Mouse (Mus musculus) left cerebral cortex, postnatal 36 days (tissue): ENCODE results near the gene Hoxb8. TPM values are rescaled to one million over a fixed set of nuclear protein-coding genes. Genes with fewer than 3 reads are reported as not detected.

Experiments used
- DNase-seq, 2 experiments: peaks; one replicate each; pipeline ENCODE4 v3.0.0; 2021 to 2022; ENCODE audit warnings: low spot score in 2 of 2, mixed read lengths in 1 of 2
- intact Hi-C: fragments of 180-260 bp; cut with DNase I; formaldehyde crosslinking; loops from one replicate; pipeline ENCODE4 v1.15.1; 2025
- microRNA-seq: library from miRNA; unstranded; fragments of <30 nt; microRNA quantifications from one replicate; pipeline ENCODE4 v1.2.0, GENCODE M21; 2022
- total RNA-seq, 2 experiments: library from RNA; stranded (reverse); gene quantifications; 2 replicates each; pipeline ENCODE4 v1.2.3; 2021

The Hoxb8 gene
- total RNA-seq, 2 experiments from 2014 or later, result not detected

- intact Hi-C loops, result no loop called here
- DNase-seq, result no peak
Measured at GRCm38 (mm10) chr11:96324125-96324524, 42.4 kb downstream of the Hoxb8 start.

- intact Hi-C loops, result no loop called here
- no peak for DNase-seq
Measured at GRCm38 (mm10) chr11:96324965-96325364, 43.3 kb downstream of the Hoxb8 start.

- intact Hi-C loops, result no loop called here
- DNase-seq, result no peak
Measured at GRCm38 (mm10) chr11:96325747-96326212, 44.1 kb downstream of the Hoxb8 start.

GRCm38 (mm10) chr11:96326705-96327104, 45.0 kb downstream of the Hoxb8 start:
- DNase-seq, result no peak
- intact Hi-C loops, result no loop called here

GRCm38 (mm10) chr11:96327122-96327521, 45.4 kb downstream of the Hoxb8 start:
- DNase-seq, result no peak
- intact Hi-C loops, result no loop called here

- no peak for DNase-seq
- intact Hi-C loops, result no loop called here
Measured at GRCm38 (mm10) chr11:96327750-96328149, 46.0 kb downstream of the Hoxb8 start.

- intact Hi-C loops, result no loop called here
- DNase-seq, result no peak
Measured at GRCm38 (mm10) chr11:96328605-96329004, 46.9 kb downstream of the Hoxb8 start.

- intact Hi-C loops, result no loop called here
- DNase-seq, result no peak
Measured at GRCm38 (mm10) chr11:96332105-96332504, 50.4 kb downstream of the Hoxb8 start.

GRCm38 (mm10) chr11:96332618-96333032, 50.9 kb downstream of the Hoxb8 start:
- intact Hi-C loops, result no loop called here
- DNase-seq, result no peak

GRCm38 (mm10) chr11:96333241-96334001, 51.7 kb downstream of the Hoxb8 start:
- no peak for DNase-seq
- intact Hi-C loops, result no loop called here

- no peak for DNase-seq
- intact Hi-C loops, result no loop called here
Measured at GRCm38 (mm10) chr11:96334002-96334364, 52.3 kb downstream of the Hoxb8 start.

Small RNA genes within 50 kb of the gene (microRNA-seq; reads per million reads assigned to microRNA genes)
- gene Mir10a (10.4 reads per million, percentile 30 among the genes with 10 or more reads in this experiment), gene Mir196a-1 (not detected)

Other genes starting within 250 kb of the Hoxb8 start
- gene Snf8, start 247.0 kb upstream of the Hoxb8 start, total RNA-seq, result 100 to 1,000 TPM in 1 of 2 experiments, 10 to 100 TPM in 1; 99.2 to 113 TPM
- gene Ube2z, start 216.5 kb upstream of the Hoxb8 start, total RNA-seq, result 10 to 100 TPM; 55.4 to 56.7 TPM
- 100 to 1,000 TPM; 349 to 383 TPM for gene Atp5g1, start 206.2 kb upstream of the Hoxb8 start, total RNA-seq
- gene Calcoco2, start 169.9 kb upstream of the Hoxb8 start, total RNA-seq, result not detected
- under 1 TPM in 1 of 2 experiments, not detected in 1; 0.10 TPM for gene Ttll6, start 148.1 kb upstream of the Hoxb8 start, total RNA-seq
- not detected for gene Hoxb13, start 87.6 kb upstream of the Hoxb8 start, total RNA-seq
- not detected for gene Hoxb9, start 10.4 kb upstream of the Hoxb8 start, total RNA-seq
- gene Hoxb7, start 4.7 kb downstream of the Hoxb8 start, total RNA-seq, result not detected
- not detected for gene Hoxb6, start 10.6 kb downstream of the Hoxb8 start, total RNA-seq
- not detected for gene Hoxb5, start 21.4 kb downstream of the Hoxb8 start, total RNA-seq
- gene Hoxb4, start 36.4 kb downstream of the Hoxb8 start, total RNA-seq, result not detected
- gene Hoxb3, start 41.4 kb downstream of the Hoxb8 start, total RNA-seq, result not detected
- gene Hoxb2, start 68.6 kb downstream of the Hoxb8 start, total RNA-seq, result not detected
- gene Hoxb1, start 83.8 kb downstream of the Hoxb8 start, total RNA-seq, result not detected
- 1 to 10 TPM; 2.5 to 2.7 TPM for gene Skap1, start 182.7 kb downstream of the Hoxb8 start, total RNA-seq